Mouse (Mus musculus) mature B cell (primary cell): ENCODE data around the gene Arl3.

Experiments
- in situ Hi-C: fragments of 300-500 bp; cut with MboI; formaldehyde crosslinking; loops from 2 replicates; pipeline ENCODE4 v1.14.3; 2019

Arl3 gene

GRCm38 (mm10) chr19:46533525-46533924 is 39.5 kb downstream of the Arl3 start:
- in situ Hi-C loops: no loop called here

- in situ Hi-C loops: no loop called here
Measured at GRCm38 (mm10) chr19:46533066-46533465, 39.9 kb downstream of the Arl3 start.

- in situ Hi-C loops: no loop called here
Measured at GRCm38 (mm10) chr19:46532031-46532688, 40.8 kb downstream of the Arl3 start.

GRCm38 (mm10) chr19:46531071-46532030 is 41.6 kb downstream of the Arl3 start:
- in situ Hi-C loops: no loop called here

- in situ Hi-C loops: no loop called here
Measured at GRCm38 (mm10) chr19:46530449-46530990, 42.5 kb downstream of the Arl3 start.

- in situ Hi-C loops: no loop called here
Measured at GRCm38 (mm10) chr19:46529601-46530448, 43.2 kb downstream of the Arl3 start.

GRCm38 (mm10) chr19:46528529-46529213 is 44.3 kb downstream of the Arl3 start:
- in situ Hi-C loops: no loop called here

- in situ Hi-C loops: no loop called here
Measured at GRCm38 (mm10) chr19:46527632-46528528, 45.1 kb downstream of the Arl3 start.

GRCm38 (mm10) chr19:46525691-46526631 is 47.0 kb downstream of the Arl3 start:
- in situ Hi-C loops: no loop called here

- in situ Hi-C loops: no loop called here
Measured at GRCm38 (mm10) chr19:46524601-46525321, 48.2 kb downstream of the Arl3 start.

GRCm38 (mm10) chr19:46524152-46524544 is 48.9 kb downstream of the Arl3 start:
- in situ Hi-C loops: no loop called here

- in situ Hi-C loops: no loop called here
Measured at GRCm38 (mm10) chr19:46523480-46524151, 49.4 kb downstream of the Arl3 start.

- in situ Hi-C loops: no loop called here
Measured at GRCm38 (mm10) chr19:46523131-46523479, 49.9 kb downstream of the Arl3 start.

GRCm38 (mm10) chr19:46522433-46523044 is 50.5 kb downstream of the Arl3 start:
- in situ Hi-C loops: no loop called here

- in situ Hi-C loops: no loop called here
Measured at GRCm38 (mm10) chr19:46521698-46522097, 51.3 kb downstream of the Arl3 start.

- in situ Hi-C loops: no loop called here
Measured at GRCm38 (mm10) chr19:46518828-46519621, 54.0 kb downstream of the Arl3 start.
